Mouse (Mus musculus): ENCODE measurements at regions not wholly inside any gene's neighbourhood (a gene's known extent, or its start where the extent isn't known, plus 50 kb on each side); places are given as distances from the start of the nearest gene placed in this dataset.

- WGBS, result 75% methylated on average over 17 of the region's 17 CpGs
- Histone ChIP-seq H3K9me3 (ENCODE audit: control insufficient read depth, low read length) (no peaks in the 10 kb centered on the region), H3K27me3 (ENCODE audit: control insufficient read depth, insufficient read depth, low read length) (no peaks in the 10 kb centered on the region), H3K36me3 (ENCODE audit: control insufficient read depth, insufficient read depth, low read length) (no peaks in the 10 kb centered on the region), H3K4me3 (ENCODE audit: low read depth, low read length) (no peak overlapping the region), H3K9ac (ENCODE audit: low read length) (no peak overlapping the region), H3K4me1 (replicated peaks; ENCODE audit: control insufficient read depth, insufficient read depth) (no peaks in the 10 kb centered on the region), H3K27ac (replicated peaks) (no peak overlapping the region), H3K4me2 (replicated peaks; ENCODE audit: low read depth) (no peak overlapping the region)
- DNase-seq (ENCODE audit: low spot score) (no peak), ATAC-seq (ENCODE audit: low FRiP score, low TSS enrichment) (no peak)
- TF ChIP-seq EP300 (optimal IDR thresholded peaks at IDR 0.05), result no peak
- TF ChIP-seq CTCF (IDR thresholded peaks at IDR 0.05; ENCODE audit: low read depth), result no peak
Observed at GRCm38 (mm10) chr19:56089795-56090375, 197.1 kb upstream of the Habp2 start.

GRCm38 (mm10) chr19:56091581-56091980 is 195.4 kb upstream of the Habp2 start:
- H3K4me2 ChIP-seq (replicated peaks; ENCODE audit: low read depth), result no peak overlapping the region
- 94% methylated on average over 5 of the region's 5 CpGs for WGBS
- DNase-seq (ENCODE audit: low spot score), result no peak
- H3K9me3 ChIP-seq (ENCODE audit: control insufficient read depth, low read length), result no peaks in the 10 kb centered on the region
- H3K9ac ChIP-seq (ENCODE audit: low read length), result no peak overlapping the region
- no peak for ATAC-seq (ENCODE audit: low FRiP score, low TSS enrichment)
- no peak overlapping the region for H3K27ac ChIP-seq (replicated peaks)
- H3K4me1 ChIP-seq (replicated peaks; ENCODE audit: control insufficient read depth, insufficient read depth), result no peaks in the 10 kb centered on the region
- no peak for TF ChIP-seq CTCF (IDR thresholded peaks at IDR 0.05; ENCODE audit: low read depth)
- no peak for TF ChIP-seq EP300 (optimal IDR thresholded peaks at IDR 0.05)
- H3K4me3 ChIP-seq (ENCODE audit: low read depth, low read length), result no peak overlapping the region
- no peaks in the 10 kb centered on the region for H3K36me3 ChIP-seq (ENCODE audit: control insufficient read depth, insufficient read depth, low read length)
- H3K27me3 ChIP-seq (ENCODE audit: control insufficient read depth, insufficient read depth, low read length), result no peaks in the 10 kb centered on the region

GRCm38 (mm10) chr19:56095873-56096272 is 191.1 kb upstream of the Habp2 start:
- no peak for TF ChIP-seq EP300 (optimal IDR thresholded peaks at IDR 0.05)
- no peak for TF ChIP-seq CTCF (IDR thresholded peaks at IDR 0.05; ENCODE audit: low read depth)
- Histone ChIP-seq H3K27me3 (ENCODE audit: control insufficient read depth, insufficient read depth, low read length) (no peaks in the 10 kb centered on the region), H3K4me1 (replicated peaks; ENCODE audit: control insufficient read depth, insufficient read depth) (no peaks in the 10 kb centered on the region), H3K9ac (ENCODE audit: low read length) (no peak overlapping the region), H3K9me3 (ENCODE audit: control insufficient read depth, low read length) (no peaks in the 10 kb centered on the region), H3K4me2 (replicated peaks; ENCODE audit: low read depth) (no peak overlapping the region), H3K36me3 (ENCODE audit: control insufficient read depth, insufficient read depth, low read length) (no peaks in the 10 kb centered on the region), H3K4me3 (ENCODE audit: low read depth, low read length) (no peak overlapping the region), H3K27ac (replicated peaks) (no peak overlapping the region)
- WGBS, result 36% methylated on average over 6 of the region's 6 CpGs
- DNase-seq (ENCODE audit: low spot score) (no peak), ATAC-seq (ENCODE audit: low FRiP score, low TSS enrichment) (no peak)

GRCm38 (mm10) chr19:56099725-56100124 is 187.2 kb upstream of the Habp2 start:
- no peaks in the 10 kb centered on the region for H3K9me3 ChIP-seq (ENCODE audit: control insufficient read depth, low read length)
- H3K36me3 ChIP-seq (ENCODE audit: control insufficient read depth, insufficient read depth, low read length), result no peaks in the 10 kb centered on the region
- no peak overlapping the region for H3K4me3 ChIP-seq (ENCODE audit: low read depth, low read length)
- no peak for TF ChIP-seq CTCF (IDR thresholded peaks at IDR 0.05; ENCODE audit: low read depth)
- TF ChIP-seq EP300 (optimal IDR thresholded peaks at IDR 0.05), result no peak
- H3K27me3 ChIP-seq (ENCODE audit: control insufficient read depth, insufficient read depth, low read length), result no peaks in the 10 kb centered on the region
- no peak for ATAC-seq (ENCODE audit: low FRiP score, low TSS enrichment)
- H3K4me2 ChIP-seq (replicated peaks; ENCODE audit: low read depth), result no peak overlapping the region
- H3K9ac ChIP-seq (ENCODE audit: low read length), result no peak overlapping the region
- no peak for DNase-seq (ENCODE audit: low spot score)
- no peaks in the 10 kb centered on the region for H3K4me1 ChIP-seq (replicated peaks; ENCODE audit: control insufficient read depth, insufficient read depth)
- WGBS, result 89% methylated on average over 9 of the region's 9 CpGs
- H3K27ac ChIP-seq (replicated peaks), result no peak overlapping the region

GRCm38 (mm10) chr19:56100131-56100872 is 186.6 kb upstream of the Habp2 start:
- DNase-seq (ENCODE audit: low spot score) (no peak), ATAC-seq (ENCODE audit: low FRiP score, low TSS enrichment) (no peak)
- no peak overlapping the region for H3K9ac ChIP-seq (ENCODE audit: low read length)
- H3K4me1 ChIP-seq (replicated peaks; ENCODE audit: control insufficient read depth, insufficient read depth), result no peaks in the 10 kb centered on the region
- H3K27ac ChIP-seq (replicated peaks), result no peak overlapping the region
- no peaks in the 10 kb centered on the region for H3K27me3 ChIP-seq (ENCODE audit: control insufficient read depth, insufficient read depth, low read length)
- H3K4me3 ChIP-seq (ENCODE audit: low read depth, low read length), result no peak overlapping the region
- no peaks in the 10 kb centered on the region for H3K36me3 ChIP-seq (ENCODE audit: control insufficient read depth, insufficient read depth, low read length)
- no peak overlapping the region for H3K4me2 ChIP-seq (replicated peaks; ENCODE audit: low read depth)
- TF ChIP-seq EP300 (optimal IDR thresholded peaks at IDR 0.05), result no peak
- peak; percentile 48 for TF ChIP-seq CTCF (IDR thresholded peaks at IDR 0.05; ENCODE audit: low read depth)
- 74% methylated on average over 4 of the region's 4 CpGs for WGBS
- H3K9me3 ChIP-seq (ENCODE audit: control insufficient read depth, low read length), result no peaks in the 10 kb centered on the region

- Histone ChIP-seq H3K4me3 (ENCODE audit: low read depth, low read length) (no peak overlapping the region), H3K27me3 (ENCODE audit: control insufficient read depth, insufficient read depth, low read length) (no peaks in the 10 kb centered on the region), H3K9ac (ENCODE audit: low read length) (no peak overlapping the region), H3K27ac (replicated peaks) (no peak overlapping the region), H3K4me2 (replicated peaks; ENCODE audit: low read depth) (no peak overlapping the region), H3K9me3 (ENCODE audit: control insufficient read depth, low read length) (no peaks in the 10 kb centered on the region), H3K36me3 (ENCODE audit: control insufficient read depth, insufficient read depth, low read length) (no peaks in the 10 kb centered on the region), H3K4me1 (replicated peaks; ENCODE audit: control insufficient read depth, insufficient read depth) (no peaks in the 10 kb centered on the region)
- 32% methylated on average over 7 of the region's 7 CpGs for WGBS
- ATAC-seq (ENCODE audit: low FRiP score, low TSS enrichment), result peak; percentile 26; the same call in 1 of the 2 replicates
- no peak for DNase-seq (ENCODE audit: low spot score)
- no peak for TF ChIP-seq EP300 (optimal IDR thresholded peaks at IDR 0.05)
- TF ChIP-seq CTCF (IDR thresholded peaks at IDR 0.05; ENCODE audit: low read depth), result peak; percentile 43
Observed at GRCm38 (mm10) chr19:56102454-56103080, 184.4 kb upstream of the Habp2 start.

Measured in stomach, postnatal 0 days (tissue).